20 mouse cellular contexts compared by ENCODE assay signal in the genomic region with DNA sequence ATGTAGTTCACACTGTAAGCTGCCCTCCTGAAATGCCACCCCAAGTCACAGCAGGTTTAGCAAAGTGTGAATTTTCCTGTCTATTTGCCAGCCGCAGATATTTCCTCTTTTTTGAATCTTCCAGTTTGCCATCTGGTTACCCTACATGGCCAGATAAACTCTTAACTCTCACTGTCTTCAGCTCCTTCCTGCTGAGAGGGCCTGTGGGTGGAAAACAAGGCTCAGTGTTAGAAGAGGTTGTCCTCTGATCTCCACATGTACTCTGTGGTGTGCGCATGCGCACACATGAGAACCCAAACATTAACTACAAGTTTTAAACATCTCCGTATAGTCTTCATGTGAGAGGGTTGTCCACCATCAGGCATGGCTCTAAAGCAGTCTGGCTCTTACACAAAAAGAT. TPM values are rescaled to one million over a fixed set of nuclear protein-coding genes. Genes with fewer than 3 reads are reported as not detected.
A peak's percentile ranks its signal among the peaks of the same experiment; 100 is the strongest.
DNase-seq lines count a peak whose midpoint lies in the region; ATAC-seq and TF ChIP-seq lines count a peak whose summit lies in the region.
"Had no signal": no experiment of that assay in that cellular context is flagged by ENCODE, and none has a peak within 500 bp of the region (broad histone marks: within the 10 kb centered on the region; RNA-seq: fewer than 3 reads in every experiment).

No protein-coding gene starts in this region.

- TF ChIP-seq RAD21 in MEL (IDR thresholded peaks at IDR 0.05; ENCODE audit: low read depth, low read length), result no peak

- 80% methylated on average over 4 of the region's 4 CpGs for WGBS in hindbrain, embryonic 12.5 days
- 83% methylated on average over 4 of the region's 4 CpGs for WGBS in hindbrain, embryonic 16.5 days
- WGBS in limb, embryonic 11.5 days, result 90% methylated on average over 4 of the region's 4 CpGs

- H3K4me1 ChIP-seq in hindbrain, embryonic 12.5 days, result peaks cover 17% of the 10 kb centered on the region
- H3K4me1 ChIP-seq in hindbrain, embryonic 16.5 days (ENCODE audit: control insufficient read depth, insufficient read depth, low read depth, low read length), result no peaks in the 10 kb centered on the region
- peaks cover 0 to 14% of the 10 kb centered on the region in 2 experiments; a peak in 3 of 4 replicates for H3K4me1 ChIP-seq in MEL (ENCODE audit: control insufficient read depth in 1 of 2, insufficient read depth in 2 of 2, low read length in 2 of 2)
- peaks cover 19% of the 10 kb centered on the region for H3K4me1 ChIP-seq in limb, embryonic 11.5 days (ENCODE audit: control insufficient read depth, insufficient read depth, low read length)
- H3K4me1 ChIP-seq: liver, embryonic 13.5 days had no signal

- no peaks in the 10 kb centered on the region for H3K9me3 ChIP-seq in hindbrain, embryonic 12.5 days (replicated peaks)
- no peaks in the 10 kb centered on the region for H3K9me3 ChIP-seq in hindbrain, embryonic 16.5 days (ENCODE audit: control insufficient read depth, low read length)
- no peaks in the 10 kb centered on the region for H3K9me3 ChIP-seq in MEL (replicated peaks; ENCODE audit: insufficient read depth, low read length)
- no peaks in the 10 kb centered on the region; the same call in 1 of the 2 replicates for H3K9me3 ChIP-seq in limb, embryonic 11.5 days (ENCODE audit: control insufficient read depth, low read length)
- H3K9me3 ChIP-seq: hindbrain, embryonic 15.5 days; liver, embryonic 13.5 days; neural tube, embryonic 15.5 days; stomach, embryonic 15.5 days had no signal

- TF ChIP-seq EP300 in MEL (IDR thresholded peaks at IDR 0.05; ENCODE audit: low read depth in 1 of 2, low read length in 2 of 2), result peak; percentile 82 to 88

- TF ChIP-seq POLR2A in MEL (IDR thresholded peaks at IDR 0.05; ENCODE audit: control insufficient read depth in 1 of 2, insufficient read depth in 1 of 2, low read depth in 1 of 2, low read length in 2 of 2, poor library complexity in 1 of 2), result peak in 1 of 2 experiments; percentile 41; a peak in 1 of 4 replicates

- DNase-seq in MEL (ENCODE audit: low read depth, low spot score), result peak; percentile 94
- DNase-seq in limb, embryonic 11.5 days (ENCODE audit: low spot score), result no peak
- peak; percentile 16 to 31 for DNase-seq in thymus, postnatal 10 days (ENCODE audit: low spot score in 2 of 2)
- DNase-seq in urinary bladder, adult 18-20 months (ENCODE audit: low spot score in 2 of 2), result no peak
- DNase-seq in adrenal gland, adult 18-20 months (ENCODE audit: low spot score in 2 of 2), result no peak
- no peak for DNase-seq in kidney, postnatal 4 days
- DNase-seq: adrenal gland, postnatal 14 days; cerebellum, adult 9-11 months; embryo, embryonic 11 days; kidney, adult 8-10 months; layer of hippocampus, adult 9-11 months; liver, embryonic 13.5 days; retina, postnatal 1 day had no signal

- no peak overlapping the region for H3K9ac ChIP-seq in hindbrain, embryonic 12.5 days
- H3K9ac ChIP-seq in hindbrain, embryonic 16.5 days (ENCODE audit: low read depth, low read length), result no peak overlapping the region
- H3K9ac ChIP-seq in MEL (ENCODE audit: control insufficient read depth, low read depth, low read length, poor library complexity, severe bottlenecking), result peak overlapping the region; percentile 63
- H3K9ac ChIP-seq in limb, embryonic 11.5 days (ENCODE audit: low read length), result 0 out of 2 replicates have a peak overlapping the region, but pooled peaks have one; percentile 13
- H3K9ac ChIP-seq: hindbrain, embryonic 15.5 days; liver, embryonic 13.5 days; neural tube, embryonic 15.5 days; stomach, embryonic 15.5 days had no signal

- H3K4me3 ChIP-seq in hindbrain, embryonic 12.5 days, result no peak overlapping the region
- no peak overlapping the region for H3K4me3 ChIP-seq in hindbrain, embryonic 16.5 days (ENCODE audit: low read length)
- H3K4me3 ChIP-seq in MEL (ENCODE audit: control insufficient read depth in 1 of 2, insufficient read depth in 1 of 2, low read depth in 2 of 2, low read length in 2 of 2), result peak overlapping the region; percentile 45 to 56
- H3K4me3 ChIP-seq in limb, embryonic 11.5 days (ENCODE audit: low read depth, low read length), result no peak overlapping the region
- H3K4me3 ChIP-seq: erythroblast, embryonic 14.5 days; hindbrain, embryonic 15.5 days; liver, embryonic 13.5 days; neural tube, embryonic 15.5 days; stomach, embryonic 15.5 days had no signal

- no peak overlapping the region for H3K4me2 ChIP-seq in hindbrain, embryonic 12.5 days (replicated peaks)
- H3K4me2 ChIP-seq in hindbrain, embryonic 16.5 days (ENCODE audit: low read length), result no peak overlapping the region
- H3K4me2 ChIP-seq in limb, embryonic 11.5 days (ENCODE audit: low read depth, severe bottlenecking), result no peak overlapping the region
- H3K4me2 ChIP-seq: hindbrain, embryonic 15.5 days; liver, embryonic 13.5 days; neural tube, embryonic 15.5 days; stomach, embryonic 15.5 days had no signal

- peak overlapping the region; percentile 40; the same call in 1 of the 2 replicates for H3K27ac ChIP-seq in hindbrain, embryonic 12.5 days
- H3K27ac ChIP-seq in hindbrain, embryonic 16.5 days (ENCODE audit: low read depth, low read length), result no peak overlapping the region
- H3K27ac ChIP-seq in MEL (ENCODE audit: control insufficient read depth, low read depth, low read length), result peak overlapping the region; percentile 85
- 0 out of 2 replicates have a peak overlapping the region, but pooled peaks have one; percentile 3 for H3K27ac ChIP-seq in limb, embryonic 11.5 days (replicated peaks; ENCODE audit: low read depth, low read length)
- H3K27ac ChIP-seq: liver, embryonic 13.5 days; neural tube, embryonic 15.5 days; stomach, embryonic 15.5 days had no signal

- H3K27me3 ChIP-seq in hindbrain, embryonic 12.5 days, result no peaks in the 10 kb centered on the region
- H3K27me3 ChIP-seq in hindbrain, embryonic 16.5 days (replicated peaks; ENCODE audit: control insufficient read depth, insufficient read depth, low read length), result no peaks in the 10 kb centered on the region
- H3K27me3 ChIP-seq in MEL (ENCODE audit: control insufficient read depth in 1 of 2, insufficient read depth in 2 of 2, low read length in 2 of 2), result no peaks in the 10 kb centered on the region
- H3K27me3 ChIP-seq in limb, embryonic 11.5 days (ENCODE audit: control insufficient read depth, insufficient read depth, low read length), result no peaks in the 10 kb centered on the region
- H3K27me3 ChIP-seq: hindbrain, embryonic 15.5 days; liver, embryonic 13.5 days; neural tube, embryonic 15.5 days; stomach, embryonic 15.5 days had no signal

- no peaks in the 10 kb centered on the region for H3K36me3 ChIP-seq in hindbrain, embryonic 12.5 days
- no peaks in the 10 kb centered on the region for H3K36me3 ChIP-seq in hindbrain, embryonic 16.5 days (ENCODE audit: control insufficient read depth, insufficient read depth, low read length)
- peaks cover 0 to 5% of the 10 kb centered on the region in 2 experiments; a peak in 2 of 4 replicates for H3K36me3 ChIP-seq in MEL (ENCODE audit: control insufficient read depth in 1 of 2, insufficient read depth in 2 of 2, low read length in 2 of 2)
- H3K36me3 ChIP-seq in limb, embryonic 11.5 days (ENCODE audit: control insufficient read depth, insufficient read depth, low read length), result no peaks in the 10 kb centered on the region
- H3K36me3 ChIP-seq: hindbrain, embryonic 15.5 days; liver, embryonic 13.5 days; neural tube, embryonic 15.5 days had no signal

- no peak for ATAC-seq in hindbrain, embryonic 12.5 days (ENCODE audit: low FRiP score)
- ATAC-seq in hindbrain, embryonic 16.5 days, result no peak
- no peak for ATAC-seq in limb, embryonic 11.5 days (ENCODE audit: insufficient number of reproducible peaks, low FRiP score, low TSS enrichment, low read depth)
- ATAC-seq: lung, postnatal 0 days had no signal

- no peak for TF ChIP-seq CTCF in MEL (IDR thresholded peaks at IDR 0.05 in 2 of 3, conservative IDR thresholded peaks at IDR 0.05 in 1 of 3; ENCODE audit: control insufficient read depth in 1 of 3, insufficient read depth in 1 of 3, low read depth in 2 of 3, low read length in 3 of 3, poor library complexity in 1 of 3, severe bottlenecking in 1 of 3)

- H3K79me2 ChIP-seq in MEL (ENCODE audit: control insufficient read depth, insufficient read depth, low read length, poor library complexity), result no peaks in the 10 kb centered on the region

TF ChIP-seq in MEL, 35 proteins besides CTCF, POLR2A, EP300 and RAD21 (continues in another document):
- peak; percentile 33 for TF ChIP-seq NELFE (IDR thresholded peaks at IDR 0.05; ENCODE audit: low read depth, low read length)
- no peak for TF ChIP-seq USF2 (IDR thresholded peaks at IDR 0.05; ENCODE audit: borderline replicate concordance in 1 of 2, insufficient read depth in 1 of 2, low read depth in 1 of 2, low read length in 2 of 2)
- TF ChIP-seq SMC3 (IDR thresholded peaks at IDR 0.05; ENCODE audit: low read depth, low read length), result no peak
- TF ChIP-seq CHD1 (IDR thresholded peaks at IDR 0.05; ENCODE audit: low read depth, low read length), result no peak
- TF ChIP-seq ETS1 (IDR thresholded peaks at IDR 0.05; ENCODE audit: low read depth, low read length), result peak; percentile 83
- TF ChIP-seq MAZ (IDR thresholded peaks at IDR 0.05; ENCODE audit: low read depth, low read length), result no peak
- no peak for TF ChIP-seq POLR2AphosphoS2 (IDR thresholded peaks at IDR 0.05; ENCODE audit: low read length)
- no peak for TF ChIP-seq E2F4 (IDR thresholded peaks at IDR 0.05; ENCODE audit: borderline replicate concordance, low read depth, low read length)
- no peak for TF ChIP-seq UBTF (IDR thresholded peaks at IDR 0.05; ENCODE audit: borderline replicate concordance, insufficient read depth, low read depth, low read length)
- TF ChIP-seq POLR2AphosphoS5 (IDR thresholded peaks at IDR 0.05; ENCODE audit: borderline replicate concordance, low read depth, low read length), result no peak
- peak; percentile 78 for TF ChIP-seq NRF1 (IDR thresholded peaks at IDR 0.05; ENCODE audit: insufficient read depth, low read depth, low read length, poor library complexity, severe bottlenecking)
- TF ChIP-seq HCFC1 (IDR thresholded peaks at IDR 0.05; ENCODE audit: low read depth, low read length), result peak; percentile 37; the same call in 1 of the 2 replicates
- TF ChIP-seq ZNF384 (IDR thresholded peaks at IDR 0.05; ENCODE audit: low read depth, low read length), result no peak
- TF ChIP-seq TAL1 (IDR thresholded peaks at IDR 0.05; ENCODE audit: low read length), result peak; percentile 72
- TF ChIP-seq MAX (IDR thresholded peaks at IDR 0.05; ENCODE audit: low read length), result peak; percentile 49
- TF ChIP-seq KAT2A (conservative IDR thresholded peaks at IDR 0.05; ENCODE audit: low read depth, low read length), result no peak

RNA-seq across cellular contexts. Expression of a gene that starts 36.1 kb away (rescaled TPM):
- 8.1 and 11.7 TPM in 2 replicates for polyA plus RNA-seq in hindbrain, embryonic 12.5 days (2016; fragmentation: Nextera tagmentation; extraction: Ambion mirVana)
- 8.1 and 9.2 TPM in 2 replicates for polyA plus RNA-seq in hindbrain, embryonic 16.5 days (2015; fragmentation: Nextera tagmentation; extraction: Ambion mirVana)
- total RNA-seq in MEL (2012; rRNA removed), result 15.3 and 15.9 TPM in 2 replicates
- 10 to 100 TPM in 1 of 2 experiments, not detected in 1; 20.7 TPM for polyA plus RNA-seq in MEL (2012; ENCODE audit: insufficient read depth in 1 of 2, insufficient read length in 2 of 2, low read depth in 1 of 2, low replicate concordance in 2 of 2, missing spikeins in 1 of 2)
- 13.6 and 13.9 TPM in 2 replicates for polyA plus RNA-seq in limb, embryonic 11.5 days (2014; fragmentation: Nextera tagmentation; extraction: Ambion mirVana)
- total RNA-seq in adrenal gland, adult 18-20 months (2021), result 10 to 100 TPM; 28.8 to 37.7 TPM

Comparison
In these comparisons a context has a peak if more than half of its experiments do, and no peak if none do; other contexts are left out.
1. H3K4me3 ChIP-seq: peak in MEL (2 of 2); none in hindbrain, embryonic 12.5 days (single experiment), hindbrain, embryonic 16.5 days (single experiment) and limb, embryonic 11.5 days (single experiment).
2. H3K9ac ChIP-seq: peak in MEL (single experiment) and limb, embryonic 11.5 days (single experiment); none in hindbrain, embryonic 12.5 days (single experiment) and hindbrain, embryonic 16.5 days (single experiment).
3. DNase-seq: peak in MEL (single experiment) and thymus, postnatal 10 days (2 of 2); none in limb, embryonic 11.5 days (single experiment), urinary bladder, adult 18-20 months (0 of 2), adrenal gland, adult 18-20 months (0 of 2) and kidney, postnatal 4 days (0 of 2).